Mouse (Mus musculus): ENCODE data around the gene Cpvl. TPM values are rescaled to one million over a fixed set of nuclear protein-coding genes. Genes with fewer than 3 reads are reported as not detected.

Cpvl gene
- total RNA-seq (2012; rRNA removed) (not detected in 2 replicates), total RNA-seq (2014; rRNA removed) (not detected in 2 replicates), polyA plus RNA-seq (2012; ENCODE audit: insufficient read length, low read depth) (0.22 TPM in 1 of 2 replicates, not detected in the other)

DNA sequence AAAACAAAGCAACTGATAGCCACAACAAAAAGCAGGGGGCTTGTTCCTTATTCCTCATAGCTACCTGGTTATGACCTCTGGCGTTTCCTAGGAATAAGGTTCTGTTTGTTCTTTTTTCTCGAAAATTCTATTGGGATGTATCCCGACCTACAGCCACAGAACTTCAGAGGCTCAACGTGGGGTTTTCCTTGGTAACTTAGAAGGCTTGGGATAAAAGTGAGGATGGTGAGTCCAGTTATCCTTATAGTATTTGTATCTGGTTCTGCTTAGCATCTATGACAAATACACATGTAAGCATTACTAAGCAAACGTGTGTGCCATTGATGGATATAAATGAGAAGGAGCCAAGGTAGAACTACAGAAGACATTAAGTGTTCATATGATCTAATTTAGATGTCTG, at the start of gene Cpvl:
Gene Cpvl, minus strand, starts transcription at position 101 of the 400 bp plus-strand sequence.
- H3K4me2 ChIP-seq (ENCODE audit: insufficient read depth, low read depth, poor library complexity, severe bottlenecking) = no peak within 1 kb of the TSS
- peaks cover 0 to 7% of the 10 kb centered on the region in 2 experiments; a peak in 2 of 4 replicates for H3K4me1 ChIP-seq (ENCODE audit: control insufficient read depth in 1 of 2, insufficient read depth in 2 of 2)
- no peak within 1 kb of the TSS for H3K4me3 ChIP-seq (replicated peaks in 1 of 3; ENCODE audit: low read depth in 2 of 3, low read length in 2 of 3, poor library complexity in 1 of 3)
- H3K79me2 ChIP-seq (replicated peaks; ENCODE audit: control insufficient read depth, extremely low read depth, insufficient read depth, poor library complexity, severe bottlenecking) = no peaks in the 10 kb centered on the region
- TF ChIP-seq KAT2A (IDR thresholded peaks at IDR 0.05; ENCODE audit: insufficient replicate concordance, low read length) (no peak), E2F4 (IDR thresholded peaks at IDR 0.05; ENCODE audit: insufficient replicate concordance, low read depth, low read length) (no peak), BHLHE40 (IDR thresholded peaks at IDR 0.05; ENCODE audit: low read depth, low read length) (no peak)
- no peaks in the 10 kb centered on the region for H3K9me3 ChIP-seq (replicated peaks; ENCODE audit: low read length)
- H3K9ac ChIP-seq (ENCODE audit: insufficient read depth, low read depth) = no peak within 1 kb of the TSS
- DNase-seq (ENCODE audit: extremely low read depth) = no peak
- in situ Hi-C loops (cut with MboI; ENCODE audit: low pct_ligation_motif_present, low pct_unique_long_range_greater_than_20kb, low sequenced_read_pairs) = no loop called here
- H3K36me3 ChIP-seq (replicated peaks in 1 of 2; ENCODE audit: control insufficient read depth in 1 of 2, insufficient read depth in 1 of 2, low read length in 1 of 2) = no peaks in the 10 kb centered on the region
- dilution Hi-C loops (cut with MboI; ENCODE audit: extremely low pct_ligation_motif_present, extremely low pct_unique_long_range_greater_than_20kb, low sequenced_read_pairs) = no loop called here
- H3K27me3 ChIP-seq (replicated peaks) = no peaks in the 10 kb centered on the region
- no peak within 1 kb of the TSS for H3K27ac ChIP-seq (ENCODE audit: insufficient read depth, low read depth)

DNA sequence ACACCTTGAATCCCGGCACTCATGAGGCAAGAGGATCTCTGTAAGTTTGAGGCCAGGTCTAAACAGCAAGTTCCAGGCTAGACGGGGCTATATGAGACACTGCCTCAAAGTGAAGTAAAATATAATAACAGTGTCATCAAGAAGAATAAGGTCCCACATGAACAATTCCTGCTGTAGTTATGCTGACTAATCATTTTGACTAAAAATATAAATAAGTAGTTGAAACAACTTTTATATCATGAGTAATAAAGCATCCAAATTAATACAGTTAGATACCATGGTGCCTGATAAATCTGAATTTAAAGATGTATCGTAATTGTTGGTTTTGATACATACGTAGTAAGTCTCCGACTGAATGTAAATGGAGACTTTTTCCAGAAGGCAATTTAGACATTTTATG, 45.4 kb upstream of the Cpvl start:
- Histone ChIP-seq H3K79me2 (replicated peaks; ENCODE audit: control insufficient read depth, extremely low read depth, insufficient read depth, poor library complexity, severe bottlenecking) (no peaks in the 10 kb centered on the region), H3K9me3 (replicated peaks; ENCODE audit: low read length) (no peaks in the 10 kb centered on the region), H3K4me2 (ENCODE audit: insufficient read depth, low read depth, poor library complexity, severe bottlenecking) (no peak overlapping the region), H3K27ac (ENCODE audit: insufficient read depth, low read depth) (no peak overlapping the region), H3K4me3 (replicated peaks in 1 of 3; ENCODE audit: low read depth in 2 of 3, low read length in 2 of 3, poor library complexity in 1 of 3) (no peak overlapping the region), H3K36me3 (replicated peaks in 1 of 2; ENCODE audit: control insufficient read depth in 1 of 2, insufficient read depth in 1 of 2, low read length in 1 of 2) (no peaks in the 10 kb centered on the region), H3K4me1 (ENCODE audit: control insufficient read depth in 1 of 2, insufficient read depth in 2 of 2) (no peaks in the 10 kb centered on the region), H3K9ac (ENCODE audit: insufficient read depth, low read depth) (no peak overlapping the region), H3K27me3 (replicated peaks) (no peaks in the 10 kb centered on the region)
- dilution Hi-C loops (cut with MboI; ENCODE audit: extremely low pct_ligation_motif_present, extremely low pct_unique_long_range_greater_than_20kb, low sequenced_read_pairs) (no loop called here), in situ Hi-C loops (cut with MboI; ENCODE audit: low pct_ligation_motif_present, low pct_unique_long_range_greater_than_20kb, low sequenced_read_pairs) (no loop called here)
- no peak for DNase-seq (ENCODE audit: extremely low read depth)
- TF ChIP-seq EP300 (IDR thresholded peaks at IDR 0.05; ENCODE audit: low read length) (no peak), MAFK (IDR thresholded peaks at IDR 0.05; ENCODE audit: insufficient replicate concordance, low read length) (peak; percentile 66; the same call in 1 of the 2 replicates)

DNA sequence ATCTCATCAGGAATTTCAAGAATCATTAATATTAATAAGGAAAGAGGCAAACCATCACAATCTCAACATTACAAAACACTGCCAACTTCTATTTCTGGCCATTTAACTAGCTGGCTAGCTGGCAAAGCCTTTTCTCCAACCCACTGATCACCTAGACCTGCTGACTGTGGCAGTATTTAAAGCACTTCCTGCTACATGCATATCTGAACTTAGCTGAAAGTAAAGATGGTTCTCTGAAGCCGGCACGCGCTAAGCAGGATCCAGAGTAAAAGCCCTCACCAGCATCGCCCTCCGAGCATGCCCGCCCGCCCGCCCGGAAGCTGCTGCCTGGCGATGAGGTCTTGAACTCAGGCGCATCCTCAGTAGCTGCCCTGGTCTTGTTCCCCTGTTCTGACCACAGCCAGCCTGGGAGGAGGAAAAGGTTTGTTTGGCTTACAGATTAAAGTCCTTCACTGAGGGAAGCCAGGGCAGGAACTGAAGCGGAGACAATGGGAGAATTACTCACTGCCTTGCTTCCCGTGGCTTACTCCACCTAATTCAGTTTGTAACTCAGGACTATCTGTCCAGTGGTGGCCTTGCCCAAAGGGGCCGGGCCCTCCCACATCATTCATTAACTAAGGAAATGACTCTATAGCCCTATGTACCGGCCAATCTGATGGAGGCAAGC, 42.8 kb upstream of the Cpvl start:
- no peaks in the 10 kb centered on the region for H3K4me1 ChIP-seq (ENCODE audit: control insufficient read depth in 1 of 2, insufficient read depth in 2 of 2)
- in situ Hi-C loops (cut with MboI; ENCODE audit: low pct_ligation_motif_present, low pct_unique_long_range_greater_than_20kb, low sequenced_read_pairs) (no loop called here), dilution Hi-C loops (cut with MboI; ENCODE audit: extremely low pct_ligation_motif_present, extremely low pct_unique_long_range_greater_than_20kb, low sequenced_read_pairs) (no loop called here)
- no peak overlapping the region for H3K9ac ChIP-seq (ENCODE audit: insufficient read depth, low read depth)
- no peaks in the 10 kb centered on the region for H3K27me3 ChIP-seq (replicated peaks)
- no peak for DNase-seq (ENCODE audit: extremely low read depth)
- H3K27ac ChIP-seq (ENCODE audit: insufficient read depth, low read depth) = no peak overlapping the region
- no peaks in the 10 kb centered on the region for H3K9me3 ChIP-seq (replicated peaks; ENCODE audit: low read length)
- H3K36me3 ChIP-seq (replicated peaks in 1 of 2; ENCODE audit: control insufficient read depth in 1 of 2, insufficient read depth in 1 of 2, low read length in 1 of 2) = no peaks in the 10 kb centered on the region
- H3K4me2 ChIP-seq (ENCODE audit: insufficient read depth, low read depth, poor library complexity, severe bottlenecking) = no peak overlapping the region
- no peak overlapping the region for H3K4me3 ChIP-seq (replicated peaks in 1 of 3; ENCODE audit: low read depth in 2 of 3, low read length in 2 of 3, poor library complexity in 1 of 3)
- no peaks in the 10 kb centered on the region for H3K79me2 ChIP-seq (replicated peaks; ENCODE audit: control insufficient read depth, extremely low read depth, insufficient read depth, poor library complexity, severe bottlenecking)
- TF ChIP-seq SMC3 (IDR thresholded peaks at IDR 0.05; ENCODE audit: low read depth, low read length) (no peak), EP300 (IDR thresholded peaks at IDR 0.05; ENCODE audit: low read length) (no peak), PAX5 (IDR thresholded peaks at IDR 0.05; ENCODE audit: low read length) (no peak), RAD21 (IDR thresholded peaks at IDR 0.05; ENCODE audit: low read depth, low read length) (no peak), NELFE (IDR thresholded peaks at IDR 0.05; ENCODE audit: low read depth, low read length) (no peak), MYC (IDR thresholded peaks at IDR 0.05; ENCODE audit: low read depth, low read length) (no peak), ETS1 (conservative IDR thresholded peaks at IDR 0.05; ENCODE audit: low read depth, low read length) (no peak), RCOR1 (conservative IDR thresholded peaks at IDR 0.05; ENCODE audit: low read depth, low read length) (no peak), POLR2AphosphoS2 (IDR thresholded peaks at IDR 0.05; ENCODE audit: low read depth, low read length) (no peak), ZNF384 (IDR thresholded peaks at IDR 0.05; ENCODE audit: low read depth, low read length) (no peak), UBTF (IDR thresholded peaks at IDR 0.05; ENCODE audit: low read depth, low read length) (no peak), BHLHE40 (IDR thresholded peaks at IDR 0.05; ENCODE audit: low read depth, low read length) (no peak), ZC3H11A (IDR thresholded peaks at IDR 0.05; ENCODE audit: low read depth, low read length) (no peak), MEF2A (IDR thresholded peaks at IDR 0.05; ENCODE audit: borderline replicate concordance, low read depth, low read length) (no peak), USF1 (IDR thresholded peaks at IDR 0.05; ENCODE audit: low read depth, low read length) (no peak), MAFK (IDR thresholded peaks at IDR 0.05; ENCODE audit: insufficient replicate concordance, low read length) (no peak), MAX (IDR thresholded peaks at IDR 0.05; ENCODE audit: low read length) (no peak), ELF1 (IDR thresholded peaks at IDR 0.05; ENCODE audit: low read depth, low read length) (no peak), SIN3A (IDR thresholded peaks at IDR 0.05; ENCODE audit: low read length) (no peak)

Measured in CH12.LX (cell line).